Mouse (Mus musculus) stomach, postnatal 0 days (tissue): ENCODE data around the gene Lamtor2. TPM values are rescaled to one million over a fixed set of nuclear protein-coding genes. Genes with fewer than 3 reads are reported as not detected.

Experiments
- ATAC-seq: fragments of 200-750 bp; cut with Nextera tagmentation; 2 replicates; pipeline ENCODE4 v1.8.0; 2017; ENCODE audit not compliant: low FRiP score, low TSS enrichment
- DNase-seq: peaks from one replicate; pipeline ENCODE4 v3.0.0-alpha.2; 2016; ENCODE audit warnings: low spot score
- H3K27ac ChIP-seq: fragments of 300-500 bp; sonication (generic); replicated peaks from 2 replicates; pipeline ENCODE4 v1.5.1; 2014; ENCODE audit warnings: mild to moderate bottlenecking, control low read depth
- H3K27me3 ChIP-seq: fragments of 300-500 bp; sonication (generic); 2 replicates; pipeline ENCODE4 v1.6.1; 2014; ENCODE audit warnings: low read length; ENCODE audit not compliant: control insufficient read depth, insufficient read depth
- H3K36me3 ChIP-seq: fragments of 300-500 bp; sonication (generic); 2 replicates; pipeline ENCODE4 v1.6.1; 2014; ENCODE audit warnings: low read length, mixed read lengths; ENCODE audit not compliant: control insufficient read depth, insufficient read depth
- H3K4me1 ChIP-seq: fragments of 300-500 bp; sonication (generic); replicated peaks from 2 replicates; pipeline ENCODE4 v1.6.1; 2014; ENCODE audit warnings: antibody characterized with exemption; ENCODE audit not compliant: control insufficient read depth, insufficient read depth
- H3K4me2 ChIP-seq: fragments of 300-500 bp; sonication (generic); replicated peaks from 2 replicates; pipeline ENCODE4 v1.6.1; 2014; ENCODE audit warnings: low read depth, mild to moderate bottlenecking, control low read depth, moderate library complexity
- H3K4me3 ChIP-seq: fragments of 300-500 bp; sonication (generic); 2 replicates; pipeline ENCODE4 v1.5.1; 2014; ENCODE audit warnings: low read depth, low read length, control low read depth
- H3K9ac ChIP-seq: fragments of 300-500 bp; sonication (generic); 2 replicates; pipeline ENCODE4 v1.6.1; 2014; ENCODE audit warnings: mild to moderate bottlenecking, low read length, control low read depth, mixed read lengths
- H3K9me3 ChIP-seq: fragments of 300-500 bp; sonication (generic); 2 replicates; pipeline ENCODE4 v1.6.1; 2016; ENCODE audit warnings: low read length; ENCODE audit not compliant: control insufficient read depth
- CTCF ChIP-seq: IDR thresholded peaks from 2 replicates; pipeline ENCODE4 v1.5.1; 2016; ENCODE audit warnings: antibody characterized with exemption, low read depth, mild to moderate bottlenecking, moderate library complexity
- EP300 ChIP-seq: optimal IDR thresholded peaks from 2 replicates; pipeline ENCODE3; 2016; ENCODE audit warnings: antibody characterized with exemption
- WGBS: fragments of 180-500 bp; shearing (Covaris S2); extraction: QIAGEN DNeasy Blood & Tissue Kit; methylation state at CpG from one replicate; pipeline ENCODE4 v1.1.7; 2014; 5-methylcytosine and 5-hydroxymethylcytosine counted together
- polyA plus RNA-seq: library from polyadenylated mRNA; unstranded; fragments of >200 nt; fragmentation: Nextera tagmentation; extraction: Ambion mirVana; gene quantifications from 2 replicates; pipeline ENCODE4 v1.2.1, GENCODE M21; 2015

Lamtor2 gene
- polyA plus RNA-seq, 1 experiment from 2014 or later = 157 TPM

- H3K36me3 ChIP-seq = peaks cover 23% of the 10 kb centered on the region
- H3K27ac ChIP-seq = peak overlapping the region; percentile 8
- H3K4me1 ChIP-seq = no peaks in the 10 kb centered on the region
- no peak for DNase-seq
- no peak for ATAC-seq
- no peak overlapping the region for H3K4me2 ChIP-seq
- no peak overlapping the region for H3K9ac ChIP-seq
- H3K4me3 ChIP-seq = no peak overlapping the region
- no peaks in the 10 kb centered on the region for H3K9me3 ChIP-seq
- 94% methylated on average over 3 of the region's 3 CpGs for WGBS
- no peaks in the 10 kb centered on the region for H3K27me3 ChIP-seq
- no peak for TF ChIP-seq EP300
- TF ChIP-seq CTCF = no peak
Observed at GRCm38 (mm10) chr3:88566116-88566515, 13.2 kb upstream of the Lamtor2 start.

GRCm38 (mm10) chr3:88563966-88564365, 11.1 kb upstream of the Lamtor2 start:
- ATAC-seq = no peak; the same call in 1 of the 2 replicates
- no peak for DNase-seq

GRCm38 (mm10) chr3:88563442-88563841, 10.6 kb upstream of the Lamtor2 start:
- WGBS = 67% methylated on average over 4 of the region's 4 CpGs
- peaks cover 30% of the 10 kb centered on the region for H3K36me3 ChIP-seq
- DNase-seq = no peak
- H3K9me3 ChIP-seq = no peaks in the 10 kb centered on the region
- H3K27me3 ChIP-seq = no peaks in the 10 kb centered on the region
- no peak overlapping the region for H3K4me3 ChIP-seq
- no peak for TF ChIP-seq CTCF
- no peak for TF ChIP-seq EP300
- no peak for ATAC-seq
- H3K4me2 ChIP-seq = no peak overlapping the region
- no peak overlapping the region for H3K9ac ChIP-seq
- no peak overlapping the region for H3K27ac ChIP-seq
- H3K4me1 ChIP-seq = no peaks in the 10 kb centered on the region

More at GRCm38 (mm10) chr3:88563966-88564365, 11.1 kb upstream of the Lamtor2 start:
- H3K4me2 ChIP-seq = no peak overlapping the region
- no peaks in the 10 kb centered on the region for H3K4me1 ChIP-seq
- H3K4me3 ChIP-seq = no peak overlapping the region
- H3K9me3 ChIP-seq = no peaks in the 10 kb centered on the region
- TF ChIP-seq EP300 = no peak
- TF ChIP-seq CTCF = no peak
- no peaks in the 10 kb centered on the region for H3K27me3 ChIP-seq
- H3K9ac ChIP-seq = no peak overlapping the region
- H3K36me3 ChIP-seq = peaks cover 31% of the 10 kb centered on the region
- H3K27ac ChIP-seq = no peak overlapping the region
- 79% methylated on average over 7 of the region's 7 CpGs for WGBS

- Histone ChIP-seq H3K9ac (no peak overlapping the region), H3K27me3 (no peaks in the 10 kb centered on the region), H3K9me3 (no peaks in the 10 kb centered on the region), H3K36me3 (peaks cover 19% of the 10 kb centered on the region), H3K4me2 (no peak overlapping the region), H3K4me3 (no peak overlapping the region), H3K4me1 (no peaks in the 10 kb centered on the region), H3K27ac (no peak overlapping the region)
- 76% methylated on average over 4 of the region's 4 CpGs for WGBS
- ATAC-seq (no peak), DNase-seq (no peak)
- TF ChIP-seq CTCF = no peak
- no peak for TF ChIP-seq EP300
Observed at GRCm38 (mm10) chr3:88561989-88562388, 9.1 kb upstream of the Lamtor2 start.

GRCm38 (mm10) chr3:88559596-88559995, 6.7 kb upstream of the Lamtor2 start:
- TF ChIP-seq CTCF (no peak), EP300 (no peak)
- no peaks in the 10 kb centered on the region for H3K27me3 ChIP-seq
- no peaks in the 10 kb centered on the region for H3K9me3 ChIP-seq
- no peaks in the 10 kb centered on the region for H3K4me1 ChIP-seq
- ATAC-seq = no peak
- H3K9ac ChIP-seq = no peak overlapping the region
- no peak overlapping the region for H3K4me2 ChIP-seq
- H3K27ac ChIP-seq = no peak overlapping the region
- H3K36me3 ChIP-seq = peaks cover 27% of the 10 kb centered on the region
- no peak overlapping the region for H3K4me3 ChIP-seq
- WGBS = 96% methylated on average over 9 of the region's 9 CpGs
- DNase-seq = no peak

- 93% methylated on average over 8 of the region's 8 CpGs for WGBS
- Histone ChIP-seq H3K9ac (no peak overlapping the region), H3K4me3 (no peak overlapping the region), H3K4me1 (no peaks in the 10 kb centered on the region), H3K27me3 (no peaks in the 10 kb centered on the region), H3K36me3 (peaks cover 16% of the 10 kb centered on the region), H3K9me3 (no peaks in the 10 kb centered on the region), H3K27ac (no peak overlapping the region), H3K4me2 (no peak overlapping the region)
- ATAC-seq (no peak), DNase-seq (no peak)
- no peak for TF ChIP-seq EP300
- no peak for TF ChIP-seq CTCF
Observed at GRCm38 (mm10) chr3:88556616-88557015, 3.7 kb upstream of the Lamtor2 start.
